ENCODE assay signal across 27 mouse cellular contexts in the genomic region with DNA sequence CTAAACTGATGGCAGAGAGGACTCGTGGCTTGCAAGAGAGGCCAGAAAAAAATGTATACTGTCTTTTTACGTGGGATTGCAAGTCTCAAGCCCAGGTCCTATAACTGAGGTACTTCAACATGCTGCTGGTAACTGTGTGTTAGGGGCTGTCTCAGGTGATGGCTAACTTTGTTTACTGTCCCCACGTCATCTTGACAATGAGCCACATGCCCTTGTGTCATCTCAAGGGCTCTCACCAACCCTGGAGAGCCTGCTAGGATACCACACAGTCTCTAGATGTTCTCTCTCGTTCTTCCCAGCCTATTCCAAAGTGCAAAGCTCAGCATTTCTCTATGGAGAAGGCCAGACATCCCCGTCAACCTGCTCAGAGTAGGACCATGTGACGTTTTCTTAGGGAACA.
DNase-seq lines count a peak whose midpoint lies in the region; ATAC-seq and TF ChIP-seq lines count a peak whose summit lies in the region.
"Had no signal": no experiment of that assay in that cellular context is flagged by ENCODE, and none has a peak within 500 bp of the region (broad histone marks: within the 10 kb centered on the region; RNA-seq: fewer than 3 reads in every experiment).

No protein-coding gene starts in this region.

- no peak overlapping the region for H3K4me3 ChIP-seq in liver, adult 2 months (ENCODE audit: insufficient read depth, low read depth, low read length)
- H3K4me3 ChIP-seq in liver, embryonic 11.5 days (ENCODE audit: low read depth, low read length) = no peak overlapping the region
- H3K4me3 ChIP-seq: embryonic facial prominence, embryonic 13.5 days; embryonic facial prominence, embryonic 15.5 days; erythroblast, embryonic 14.5 days; forebrain, embryonic 10.5 days; forebrain, embryonic 12.5 days had no signal

- H3K4me2 ChIP-seq in liver, embryonic 11.5 days = no peak overlapping the region
- H3K4me2 ChIP-seq: embryonic facial prominence, embryonic 13.5 days; embryonic facial prominence, embryonic 15.5 days; forebrain, embryonic 12.5 days had no signal

- no peak for TF ChIP-seq POLR2A in liver, adult 2 months (IDR thresholded peaks at IDR 0.05; ENCODE audit: extremely low read depth, insufficient read depth, low read length)

- H3K27ac ChIP-seq in liver, adult 2 months (replicated peaks; ENCODE audit: insufficient read depth, low read depth, low read length) = 0 out of 2 replicates have a peak overlapping the region, but pooled peaks have one; percentile 34
- no peak overlapping the region for H3K27ac ChIP-seq in liver, embryonic 11.5 days (ENCODE audit: low read depth, low read length)
- H3K27ac ChIP-seq: embryonic facial prominence, embryonic 13.5 days; embryonic facial prominence, embryonic 15.5 days; forebrain, embryonic 10.5 days; forebrain, embryonic 12.5 days had no signal

- H3K4me1 ChIP-seq in liver, adult 2 months (ENCODE audit: control insufficient read depth, insufficient read depth, low read length) = peaks cover 11% of the 10 kb centered on the region
- H3K4me1 ChIP-seq in liver, embryonic 11.5 days (replicated peaks; ENCODE audit: control insufficient read depth, insufficient read depth, low read length) = 0 out of 2 replicates have a peak, but pooled peaks cover 4% of the 10 kb centered on the region
- H3K4me1 ChIP-seq: embryonic facial prominence, embryonic 13.5 days; embryonic facial prominence, embryonic 15.5 days; forebrain, embryonic 12.5 days had no signal

- no peaks in the 10 kb centered on the region for H3K27me3 ChIP-seq in liver, adult 2 months (ENCODE audit: control insufficient read depth, insufficient read depth, low read length)
- H3K27me3 ChIP-seq in liver, embryonic 11.5 days (replicated peaks; ENCODE audit: control insufficient read depth, insufficient read depth, low read length) = no peaks in the 10 kb centered on the region
- H3K27me3 ChIP-seq: CH12.LX; embryonic facial prominence, embryonic 13.5 days; embryonic facial prominence, embryonic 15.5 days; forebrain, embryonic 12.5 days; Patski had no signal

- no peak overlapping the region for H3K9ac ChIP-seq in liver, adult 2 months (ENCODE audit: low read depth, low read length)
- no peak overlapping the region for H3K9ac ChIP-seq in liver, embryonic 11.5 days (ENCODE audit: low read depth, low read length)
- H3K9ac ChIP-seq: embryonic facial prominence, embryonic 13.5 days; embryonic facial prominence, embryonic 15.5 days; forebrain, embryonic 12.5 days had no signal

- H3K9me3 ChIP-seq in liver, embryonic 11.5 days (ENCODE audit: control insufficient read depth, low read length) = no peaks in the 10 kb centered on the region
- H3K9me3 ChIP-seq: embryonic facial prominence, embryonic 13.5 days; embryonic facial prominence, embryonic 15.5 days; forebrain, embryonic 10.5 days; forebrain, embryonic 12.5 days had no signal

- no peak for ATAC-seq in liver, embryonic 11.5 days (replicated peaks; ENCODE audit: low FRiP score)
- no peak for ATAC-seq in megakaryocyte-erythroid progenitor cell, adult 5-6 weeks (replicated peaks; ENCODE audit: low FRiP score, low TSS enrichment, poor library complexity, severe bottlenecking)
- ATAC-seq: activated CD4-positive, CD25-positive, alpha-beta regulatory T cell, adult 4 months; CD4-positive, CD25-positive, alpha-beta regulatory T cell, adult 4 months; forebrain, embryonic 14.5 days; forebrain, embryonic 16.5 days; Patski had no signal

- no peak for TF ChIP-seq CTCF in liver, adult 2 months (IDR thresholded peaks at IDR 0.05; ENCODE audit: low read depth, low read length)

- 80% methylated on average over 6 of the region's 6 CpGs for WGBS in liver, adult 2 months
- WGBS in liver, embryonic 11.5 days = 78% methylated on average over 6 of the region's 6 CpGs

- no peaks in the 10 kb centered on the region for H3K79me2 ChIP-seq in liver, adult 2 months (ENCODE audit: control insufficient read depth, insufficient read depth, low read length)

- no peaks in the 10 kb centered on the region for H3K36me3 ChIP-seq in liver, adult 2 months (ENCODE audit: control insufficient read depth, insufficient read depth, low read length)
- H3K36me3 ChIP-seq in liver, embryonic 11.5 days (ENCODE audit: control insufficient read depth, insufficient read depth, low read length) = no peaks in the 10 kb centered on the region
- H3K36me3 ChIP-seq: embryonic facial prominence, embryonic 13.5 days; embryonic facial prominence, embryonic 15.5 days; forebrain, embryonic 10.5 days; forebrain, embryonic 12.5 days; G1E had no signal

- peak; percentile 56 for DNase-seq in adrenal gland, adult 2 months
- DNase-seq in adrenal gland, adult 18-20 months (ENCODE audit: low spot score in 2 of 2) = no peak
- peak; percentile 42 for DNase-seq in adrenal gland, postnatal 14 days
- no peak for DNase-seq in adrenal gland, postnatal 25 days
- peak; percentile 42 for DNase-seq in liver, adult 2 months (ENCODE audit: extremely low read depth, low read depth, low spot score)
- no peak for DNase-seq in liver, embryonic 11.5 days (ENCODE audit: low spot score)
- DNase-seq: B cell, adult 2 months; cerebellum, adult 11 months; cerebellum, adult 18-20 months; cerebellum, adult 8-10 months; cerebellum, adult 9-11 months; cerebellum, postnatal 14 days; cerebellum, postnatal 36 days; embryo, embryonic 11 days had no signal

Comparison
In these comparisons a context has a peak if more than half of its experiments do, and no peak if none do; other contexts are left out.
1. DNase-seq: peak in adrenal gland, adult 2 months (single experiment), adrenal gland, postnatal 14 days (single experiment) and liver, adult 2 months (single experiment); none in adrenal gland, adult 18-20 months (0 of 2), adrenal gland, postnatal 25 days (single experiment) and liver, embryonic 11.5 days (single experiment).